Mouse (Mus musculus): ENCODE results near the gene Tgfb3. TPM values are rescaled to one million over a fixed set of nuclear protein-coding genes. Genes with fewer than 3 reads are reported as not detected.

The Tgfb3 gene
- total RNA-seq (2012; rRNA removed) (0.42 and 0.46 TPM in 2 replicates), polyA plus RNA-seq (2012; ENCODE audit: insufficient read depth in 1 of 2, insufficient read length in 2 of 2, low read depth in 1 of 2, low replicate concordance in 2 of 2, missing spikeins in 1 of 2) (under 1 TPM in 1 of 2 experiments, not detected in 1; 0.96 TPM)

GRCm38 (mm10) chr12:86078553-86079201 lies at the start of gene Tgfb3:
Gene Tgfb3 (minus strand): TSS chr12:86079041.
- TF ChIP-seq MXI1 (IDR thresholded peaks at IDR 0.05; ENCODE audit: low read depth, low read length) (0 out of 2 replicates have a peak, but pooled peaks have one; percentile 27), TCF12 (IDR thresholded peaks at IDR 0.05; ENCODE audit: low read depth, low read length) (no peak), UBTF (IDR thresholded peaks at IDR 0.05; ENCODE audit: borderline replicate concordance, insufficient read depth, low read depth, low read length) (no peak), ZKSCAN1 (IDR thresholded peaks at IDR 0.05; ENCODE audit: low read depth, low read length) (no peak), ETS1 (IDR thresholded peaks at IDR 0.05; ENCODE audit: low read depth, low read length) (no peak), TAL1 (IDR thresholded peaks at IDR 0.05; ENCODE audit: low read length) (no peak), TBP (IDR thresholded peaks at IDR 0.05; ENCODE audit: low read depth, low read length) (0 out of 2 replicates have a peak, but pooled peaks have one; percentile 42), CHD2 (IDR thresholded peaks at IDR 0.05; ENCODE audit: low read length) (no peak), EP300 (IDR thresholded peaks at IDR 0.05; ENCODE audit: low read depth in 1 of 2, low read length in 2 of 2) (no peak), RCOR1 (IDR thresholded peaks at IDR 0.05; ENCODE audit: low read depth, low read length) (no peak), BHLHE40 (IDR thresholded peaks at IDR 0.05; ENCODE audit: borderline replicate concordance, low read depth, low read length) (peak; percentile 24; the same call in 1 of the 2 replicates), CTCF (IDR thresholded peaks at IDR 0.05 in 2 of 3, conservative IDR thresholded peaks at IDR 0.05 in 1 of 3; ENCODE audit: control insufficient read depth in 1 of 3, insufficient read depth in 1 of 3, low read depth in 2 of 3, low read length in 3 of 3, poor library complexity in 1 of 3, severe bottlenecking in 1 of 3) (no peak), ZMIZ1 (IDR thresholded peaks at IDR 0.05; ENCODE audit: low read depth, low read length) (no peak), E2F4 (IDR thresholded peaks at IDR 0.05; ENCODE audit: borderline replicate concordance, low read depth, low read length) (no peak), ELF1 (IDR thresholded peaks at IDR 0.05; ENCODE audit: low read depth, low read length) (no peak), HCFC1 (IDR thresholded peaks at IDR 0.05; ENCODE audit: low read depth, low read length) (no peak), POLR2AphosphoS2 (IDR thresholded peaks at IDR 0.05; ENCODE audit: low read length) (no peak), KAT2A (conservative IDR thresholded peaks at IDR 0.05; ENCODE audit: low read depth, low read length) (no peak), MAZ (IDR thresholded peaks at IDR 0.05; ENCODE audit: low read depth, low read length) (0 out of 2 replicates have a peak, but pooled peaks have one; percentile 81), SMC3 (IDR thresholded peaks at IDR 0.05; ENCODE audit: low read depth, low read length) (0 out of 2 replicates have a peak, but pooled peaks have one; percentile 14), NELFE (IDR thresholded peaks at IDR 0.05; ENCODE audit: low read depth, low read length) (no peak; the same call in 1 of the 2 replicates)
- no peaks in the 10 kb centered on the region; a peak in 1 of 4 replicates for H3K27me3 ChIP-seq (ENCODE audit: control insufficient read depth in 1 of 2, insufficient read depth in 2 of 2, low read length in 2 of 2)
- peak within 1 kb of the TSS; percentile 78 for H3K9ac ChIP-seq (ENCODE audit: control insufficient read depth, low read depth, low read length, poor library complexity, severe bottlenecking)
- peak within 1 kb of the TSS; percentile 77 to 93 for H3K4me3 ChIP-seq (ENCODE audit: control insufficient read depth in 1 of 2, insufficient read depth in 1 of 2, low read depth in 2 of 2, low read length in 2 of 2)
- no peaks in the 10 kb centered on the region for H3K4me1 ChIP-seq (ENCODE audit: control insufficient read depth in 1 of 2, insufficient read depth in 2 of 2, low read length in 2 of 2)
- peak; percentile 83 for DNase-seq (ENCODE audit: low read depth, low spot score)
- H3K27ac ChIP-seq (ENCODE audit: control insufficient read depth, low read depth, low read length): peak within 1 kb of the TSS; percentile 17
- H3K79me2 ChIP-seq (ENCODE audit: control insufficient read depth, insufficient read depth, low read length, poor library complexity): no peaks in the 10 kb centered on the region; the same call in 1 of the 2 replicates
- 0 out of 4 replicates have a peak, but pooled peaks cover 0 to 2% of the 10 kb centered on the region in 2 experiments for H3K36me3 ChIP-seq (ENCODE audit: control insufficient read depth in 1 of 2, insufficient read depth in 2 of 2, low read length in 2 of 2)
- H3K9me3 ChIP-seq (replicated peaks; ENCODE audit: insufficient read depth, low read length): no peaks in the 10 kb centered on the region

Measured in MEL (cell line).